Mouse (Mus musculus) bone marrow macrophage, adult 2 months (primary cell): ENCODE data around the gene Akr1b8. TPM values are rescaled to one million over a fixed set of nuclear protein-coding genes. Genes with fewer than 3 reads are reported as not detected.
"Not testable (repeated sequence)": the region's sequence is repeated elsewhere in the genome, so short reads cannot be mapped to it uniquely, and the experiment has no call there.

Experiments used
- H3K27ac ChIP-seq: 2 replicates; pipeline ENCODE4 v1.5.1; 2012; ENCODE audit warnings: low read depth, low read length; ENCODE audit not compliant: insufficient read depth
- H3K4me1 ChIP-seq: 2 replicates; pipeline ENCODE4 v1.6.1; 2012; ENCODE audit warnings: low read length; ENCODE audit not compliant: control insufficient read depth, insufficient read depth
- H3K4me3 ChIP-seq: 2 replicates; pipeline ENCODE4 v1.5.1; 2012; ENCODE audit warnings: mild to moderate bottlenecking, low read length, moderate library complexity; ENCODE audit not compliant: insufficient read depth
- CTCF ChIP-seq: IDR thresholded peaks from 2 replicates; pipeline ENCODE4 v1.5.1; 2012; ENCODE audit warnings: low read depth, mild to moderate bottlenecking, low read length, moderate library complexity
- POLR2A ChIP-seq: IDR thresholded peaks from 2 replicates; pipeline ENCODE4 v1.6.1; 2012; ENCODE audit warnings: mild to moderate bottlenecking, low read depth, low read length, borderline replicate concordance
- polyA plus RNA-seq: library from polyadenylated mRNA; stranded (reverse); fragments of >200 nt; gene quantifications from 2 replicates; pipeline ENCODE4 v1.2.4, GENCODE M21; 2012; ENCODE audit not compliant: missing spikeins, insufficient read depth, insufficient read length

Akr1b8 gene
- polyA plus RNA-seq, 1 experiment = 111 TPM

DNA sequence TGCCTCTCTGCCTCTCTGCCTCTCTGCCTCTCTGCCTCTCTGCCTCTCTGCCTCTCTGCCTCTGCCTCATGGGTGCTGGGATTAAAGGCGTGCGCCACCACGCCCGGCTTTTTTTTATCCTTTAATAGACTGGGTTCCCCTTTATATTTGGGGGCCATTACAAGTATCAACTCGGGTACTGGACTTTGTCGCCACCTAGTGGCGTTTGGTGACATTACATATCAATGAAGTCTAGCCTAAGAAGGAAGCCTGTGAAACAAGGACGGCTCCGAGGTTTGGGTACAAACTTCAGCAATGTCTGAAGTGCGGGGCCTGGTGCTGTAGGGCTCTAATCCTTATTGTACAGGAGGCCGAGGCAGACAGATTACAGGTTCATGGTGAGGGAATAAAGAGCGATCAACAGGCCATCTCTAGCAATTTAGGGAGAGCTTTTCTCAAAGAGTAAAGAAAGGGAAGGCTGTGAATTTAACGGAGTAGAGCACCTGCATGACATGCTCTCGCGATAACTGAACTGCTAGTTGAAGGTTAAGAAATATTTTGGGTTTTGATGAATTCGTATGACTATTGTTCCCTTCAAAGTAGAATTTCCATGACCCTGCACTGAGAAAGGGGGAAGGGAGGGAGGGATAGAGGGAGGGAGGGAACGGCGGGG is 17.9 kb downstream of the Akr1b8 start:
- Histone ChIP-seq H3K4me3 (no peak overlapping the region; the same call in 1 of the 2 replicates), H3K27ac (no peak overlapping the region)
- TF ChIP-seq POLR2A (no peak), CTCF (0 out of 2 replicates have a peak, but pooled peaks have one; percentile 11)

DNA sequence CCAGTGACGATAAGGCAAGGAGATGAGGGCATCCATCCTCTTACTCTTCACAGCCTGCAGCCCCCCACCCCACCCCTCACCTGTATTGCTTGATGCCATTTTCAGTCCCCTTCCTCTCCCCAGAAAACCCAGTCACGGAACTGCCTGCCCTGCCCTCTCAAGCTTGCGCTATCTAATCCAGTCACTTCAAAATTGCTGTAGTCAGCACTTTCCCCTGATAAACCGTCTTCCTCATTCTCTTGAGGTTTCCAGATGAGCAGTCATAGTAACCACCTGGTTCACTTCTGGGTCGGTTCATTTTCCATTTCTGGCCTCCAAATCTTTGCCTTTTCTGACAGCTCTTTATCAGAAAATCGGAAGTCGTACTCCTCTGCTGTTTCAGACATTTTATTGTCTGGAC is 19.9 kb downstream of the Akr1b8 start:
- TF ChIP-seq CTCF (no peak), POLR2A (no peak)
- Histone ChIP-seq H3K4me1 (peaks cover 12% of the 10 kb centered on the region), H3K4me3 (0 out of 2 replicates have a peak overlapping the region, but pooled peaks have one; percentile 3), H3K27ac (no peak overlapping the region)

More for the DNA sequence above, 17.9 kb downstream of the Akr1b8 start:
- peaks cover 24% of the 10 kb centered on the region for H3K4me1 ChIP-seq

- H3K4me1 ChIP-seq, H3K4me3 ChIP-seq, H3K27ac ChIP-seq: not testable (repeated sequence)
These were observed 22.0 kb downstream of the Akr1b8 start for GRCm38 (mm10) chr6:34375888-34376287.

- Histone ChIP-seq H3K27ac (no peak overlapping the region), H3K4me3 (no peak overlapping the region), H3K4me1 (0 out of 2 replicates have a peak, but pooled peaks cover 2% of the 10 kb centered on the region)
- no peak for TF ChIP-seq POLR2A
- TF ChIP-seq CTCF = no peak
These were observed 29.5 kb downstream of the Akr1b8 start for GRCm38 (mm10) chr6:34383401-34383800.

- Histone ChIP-seq H3K4me1 (0 out of 2 replicates have a peak, but pooled peaks cover 2% of the 10 kb centered on the region), H3K27ac (peak within 1 kb of the TSS; percentile 86), H3K4me3 (peak within 1 kb of the TSS; percentile 81)
- TF ChIP-seq POLR2A (0 out of 2 replicates have a peak, but pooled peaks have one; percentile 19), CTCF (no peak)
These were observed 30.3 kb downstream of the Akr1b8 start, which contains the start of gene Akr1b10 for GRCm38 (mm10) chr6:34384110-34384661. Gene Akr1b10, plus strand, starts transcription at chr6:34384218.

DNA sequence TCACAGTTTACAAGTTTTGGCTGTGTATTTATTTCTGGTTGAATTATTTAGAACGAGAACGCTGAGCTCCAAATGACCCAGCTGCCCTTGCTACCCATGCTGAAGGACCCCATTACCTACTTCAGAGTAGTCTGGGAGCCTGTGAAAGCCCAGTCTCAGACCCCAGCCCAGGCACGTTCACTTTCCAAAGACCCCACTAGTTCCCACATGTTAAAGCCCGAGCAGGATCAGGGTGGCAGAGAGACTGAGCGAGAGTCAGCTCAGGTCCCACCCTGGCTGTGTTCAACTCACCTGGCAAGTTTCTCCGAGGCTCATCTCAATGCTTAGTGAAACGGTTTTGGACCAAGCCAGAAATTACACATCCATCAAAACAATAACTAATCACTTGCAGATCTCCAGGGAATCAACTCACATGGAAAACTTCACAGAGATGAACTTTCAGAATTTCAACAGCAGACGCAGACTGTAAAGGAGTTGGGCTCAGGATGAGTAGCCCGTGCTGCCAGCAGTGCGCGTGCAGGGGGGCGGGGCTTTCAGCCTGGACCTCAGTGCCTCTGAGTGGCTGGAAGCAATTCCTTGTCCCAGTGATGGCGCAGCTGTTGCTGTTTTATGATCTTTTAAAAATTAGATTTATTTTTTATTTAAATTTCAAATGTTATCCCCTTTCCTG is 30.9 kb downstream of the Akr1b8 start:
- TF ChIP-seq POLR2A = no peak
- TF ChIP-seq CTCF = no peak
- peak overlapping the region; percentile 81 for H3K4me3 ChIP-seq

DNA sequence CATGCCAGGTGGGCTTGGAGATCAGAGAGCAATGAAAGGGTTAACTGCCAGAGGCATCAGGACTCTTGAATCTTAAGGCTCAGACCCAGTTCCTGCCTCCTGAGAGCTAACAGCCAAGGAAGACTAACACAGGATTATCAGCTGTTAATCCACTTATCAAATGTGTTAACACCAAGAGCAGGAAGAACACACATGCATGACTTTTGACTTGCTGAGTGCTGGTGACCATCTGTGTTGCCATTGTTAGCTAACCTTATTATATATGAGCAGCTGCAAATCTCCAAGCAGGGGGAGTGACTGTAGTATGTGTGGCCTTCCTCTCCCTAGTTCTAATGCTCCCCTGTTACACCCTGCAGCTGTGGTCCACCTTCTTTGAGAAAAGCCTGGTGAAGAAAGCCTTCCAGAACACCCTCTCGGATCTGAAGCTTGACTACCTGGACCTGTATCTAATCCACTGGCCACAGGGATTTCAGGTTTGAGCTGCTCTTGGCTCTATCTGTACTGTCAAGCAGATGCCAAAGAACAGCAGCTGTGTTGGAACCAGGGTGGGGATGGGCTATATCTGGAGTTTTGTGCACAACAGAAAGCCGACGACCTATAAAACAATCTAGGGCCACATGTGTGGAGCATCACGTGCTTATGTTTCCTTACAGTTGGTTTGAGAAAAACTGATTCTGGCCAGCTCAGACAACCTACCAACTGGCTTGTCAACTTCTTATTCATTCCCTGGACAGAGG is 34.7 kb downstream of the Akr1b8 start:
- H3K27ac ChIP-seq = no peak overlapping the region
- no peaks in the 10 kb centered on the region; the same call in 1 of the 2 replicates for H3K4me1 ChIP-seq
- TF ChIP-seq CTCF (no peak), POLR2A (no peak)
- no peak overlapping the region for H3K4me3 ChIP-seq

More for the DNA sequence above, 30.9 kb downstream of the Akr1b8 start:
- 0 out of 2 replicates have a peak, but pooled peaks cover 2% of the 10 kb centered on the region for H3K4me1 ChIP-seq
- H3K27ac ChIP-seq = peak overlapping the region; percentile 86

DNA sequence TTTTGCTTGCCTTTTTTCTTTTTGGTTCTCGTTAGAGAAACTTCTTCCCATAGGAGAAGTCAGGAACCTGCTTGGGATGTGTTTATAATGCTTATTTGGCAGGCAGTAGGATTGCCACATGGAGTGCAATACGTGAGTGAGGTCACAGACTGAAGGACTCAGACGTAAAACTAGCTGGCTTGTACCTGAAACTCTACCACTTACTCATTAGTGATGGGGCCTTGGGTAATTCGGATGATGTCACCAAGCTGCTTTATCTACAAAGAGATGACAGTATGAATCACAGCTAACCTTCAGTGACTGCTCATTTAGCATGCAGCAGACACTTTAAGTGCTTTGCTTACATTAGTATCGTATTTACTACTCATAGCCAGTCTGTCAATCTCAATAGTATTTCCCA is 42.0 kb downstream of the Akr1b8 start:
- H3K4me1 ChIP-seq = peaks cover 47% of the 10 kb centered on the region
- no peak for TF ChIP-seq CTCF
- H3K27ac ChIP-seq = no peak overlapping the region
- H3K4me3 ChIP-seq = no peak overlapping the region

- peak overlapping the region; percentile 80 for H3K27ac ChIP-seq
- TF ChIP-seq CTCF = no peak
- H3K4me1 ChIP-seq = peaks cover 50% of the 10 kb centered on the region
- no peak overlapping the region; the same call in 1 of the 2 replicates for H3K4me3 ChIP-seq
These were observed 44.5 kb downstream of the Akr1b8 start for GRCm38 (mm10) chr6:34398431-34398830.
